Mouse (Mus musculus) kidney, postnatal 14 days (tissue): Measurements from ENCODE around the gene Slc6a6.

Source experiments
- DNase-seq: peaks from one replicate; pipeline ENCODE4 v3.0.0; 2022; ENCODE audit warnings: mixed read lengths

The Slc6a6 gene

DNA sequence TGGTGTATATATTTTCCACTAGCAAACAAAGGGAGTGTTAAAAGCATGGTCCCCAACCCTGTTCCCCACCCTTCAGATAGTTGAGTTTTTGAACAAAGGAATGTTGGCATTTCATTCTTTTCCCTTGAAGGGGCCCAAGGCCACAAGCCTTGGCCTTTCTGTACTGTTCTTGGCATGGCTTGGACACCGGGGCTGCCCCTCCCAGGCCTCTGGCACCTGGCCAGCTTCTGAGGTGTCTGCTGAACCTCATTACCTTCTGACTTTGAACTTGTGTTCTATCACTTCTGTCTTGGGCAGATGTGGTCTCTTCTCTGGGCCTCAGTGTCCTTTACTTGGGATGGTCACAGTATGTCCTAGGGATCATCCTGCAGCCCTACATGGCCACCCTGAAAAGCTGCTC, 43.5 kb downstream of the Slc6a6 start:
- DNase-seq = peak; percentile 79

DNA sequence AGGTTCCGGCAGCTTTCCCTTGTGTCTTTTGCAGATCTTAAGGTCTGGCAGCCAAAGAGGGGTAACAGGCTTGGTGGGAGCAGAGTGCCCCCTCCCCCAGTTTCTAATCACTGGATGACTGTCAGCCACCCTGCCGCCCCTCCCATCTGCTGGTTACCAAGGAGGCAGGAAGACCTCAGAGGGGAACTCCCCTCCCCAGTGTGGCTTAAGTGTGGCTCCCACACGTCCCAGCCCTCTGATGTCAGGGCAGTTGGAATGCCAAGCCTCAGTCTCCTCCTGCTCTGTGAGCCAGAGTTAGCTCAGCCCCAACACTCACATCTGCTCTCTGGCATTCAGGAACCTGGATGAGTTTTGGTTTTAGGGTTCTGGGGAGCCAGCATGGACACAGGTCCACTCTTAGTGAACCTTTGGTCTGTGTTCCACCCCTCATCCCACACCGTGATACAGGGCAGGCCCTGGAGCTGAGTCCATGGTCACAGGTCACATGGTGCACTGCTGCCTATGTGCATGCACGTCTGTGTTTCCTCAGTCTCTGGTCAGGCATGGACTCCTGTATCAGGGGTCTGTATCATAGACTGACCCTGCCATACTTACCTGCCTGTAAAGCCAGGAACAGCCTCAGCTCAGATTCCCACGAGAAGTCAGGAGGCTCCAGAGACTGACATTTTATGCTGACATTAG, 45.2 kb downstream of the Slc6a6 start:
- no peak for DNase-seq

DNA sequence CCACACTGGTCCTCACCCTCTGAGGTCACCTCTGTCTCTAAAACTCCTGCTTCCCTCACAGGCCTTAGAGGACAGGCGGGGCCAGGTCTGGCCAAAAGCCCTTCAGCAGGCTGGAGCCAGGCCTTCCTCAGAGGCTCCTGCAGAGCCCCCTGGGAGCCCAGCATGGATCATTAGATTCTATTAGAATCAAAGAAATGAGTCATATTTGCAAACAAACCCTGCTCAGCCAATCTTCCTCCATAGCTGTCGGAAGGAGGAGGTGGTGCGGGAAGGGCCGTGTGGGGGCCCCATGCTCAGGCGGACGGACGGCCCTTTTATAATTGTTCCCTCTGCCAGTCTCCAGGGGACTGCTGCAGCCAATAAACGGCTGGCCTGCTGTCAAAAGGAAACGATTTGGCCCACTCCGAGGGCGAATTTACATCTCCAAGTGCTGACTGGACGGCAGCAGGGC, 45.8 kb downstream of the Slc6a6 start:
- DNase-seq = peak; percentile 88

GRCm38 (mm10) chr6:91732138-91732537, 48.3 kb downstream of the Slc6a6 start:
- peak; percentile 56 for DNase-seq

DNA sequence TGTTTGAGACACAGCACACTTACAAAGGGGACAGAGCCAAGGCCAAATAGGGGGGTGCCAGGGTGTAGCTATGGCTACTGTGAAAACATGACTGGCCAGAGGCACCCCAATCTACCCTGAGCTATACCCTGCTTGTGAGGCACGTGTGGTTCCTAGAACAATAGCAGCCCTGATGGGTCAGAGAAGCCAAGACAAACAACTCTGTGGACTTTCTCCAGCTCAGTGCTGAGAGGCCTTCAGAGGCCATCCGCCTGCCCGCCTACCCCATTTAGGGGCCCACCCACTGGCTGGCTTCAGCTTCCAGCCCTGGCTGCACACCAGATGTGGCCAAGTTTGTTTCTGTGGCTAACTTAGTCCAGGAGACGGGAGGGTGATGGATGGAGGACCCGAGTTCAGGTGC, 52.6 kb downstream of the Slc6a6 start:
- peak; percentile 81 for DNase-seq

DNA sequence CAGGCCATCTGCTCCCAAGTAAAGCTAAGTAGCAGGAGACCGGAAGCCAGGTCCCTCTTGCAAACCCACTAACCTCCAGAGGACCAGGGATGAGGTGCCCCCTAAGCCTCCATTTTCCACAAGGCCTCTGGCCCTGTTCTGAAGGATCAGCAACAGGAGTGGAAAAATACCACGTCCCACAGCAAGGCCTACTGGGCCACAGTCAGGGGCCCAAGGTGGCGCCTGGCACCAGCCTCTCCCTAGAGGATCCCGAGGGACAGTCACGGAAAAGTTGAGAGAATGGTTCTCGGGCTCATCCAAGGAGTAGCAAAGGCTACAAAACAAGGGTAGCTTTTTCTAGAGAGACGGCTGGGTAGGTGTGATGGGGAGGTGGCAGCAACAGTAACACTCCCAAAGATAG, 53.6 kb downstream of the Slc6a6 start:
- no peak for DNase-seq

DNA sequence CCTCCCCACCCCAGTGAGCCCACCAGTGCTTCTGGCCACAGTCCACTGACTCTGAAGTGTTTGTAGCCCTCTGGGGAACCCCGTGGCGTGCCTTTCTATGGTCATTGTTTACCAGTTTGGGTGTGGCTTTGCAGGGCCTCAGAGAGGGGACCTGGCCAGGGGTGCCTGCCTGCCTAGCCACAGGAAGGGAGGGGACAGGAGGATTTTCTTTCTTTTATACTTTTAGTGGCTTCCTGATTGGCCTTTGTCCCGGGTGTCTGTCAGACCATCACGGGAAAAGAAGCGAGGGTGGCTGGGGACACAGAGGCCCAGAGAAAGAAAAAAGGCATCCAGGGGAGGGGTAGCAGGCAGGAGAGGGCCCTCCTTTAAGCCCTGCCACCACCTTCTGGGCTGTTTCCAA, 54.2 kb downstream of the Slc6a6 start:
- DNase-seq = peak; percentile 54

DNA sequence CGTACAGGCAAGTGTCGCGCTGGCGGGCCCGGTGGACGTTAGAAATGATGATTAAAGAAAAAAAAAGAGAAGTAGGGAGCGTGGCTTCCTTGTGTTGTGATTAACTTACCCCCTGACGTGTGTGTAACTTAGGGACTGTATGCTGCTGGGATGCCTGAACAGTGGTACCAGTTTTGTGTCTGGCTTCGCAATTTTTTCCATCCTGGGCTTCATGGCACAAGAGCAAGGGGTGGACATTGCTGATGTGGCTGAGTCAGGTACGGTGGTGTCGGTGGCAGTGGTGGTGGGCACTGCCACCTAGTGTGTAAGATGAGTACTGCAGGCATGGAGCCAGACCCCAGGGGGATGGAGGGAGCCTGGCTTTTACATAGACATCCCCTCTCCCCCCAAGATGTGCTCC, 57.2 kb downstream of the Slc6a6 start:
- peak; percentile 78 for DNase-seq

GRCm38 (mm10) chr6:91742466-91742865, 58.6 kb downstream of the Slc6a6 start:
- DNase-seq = no peak

DNA sequence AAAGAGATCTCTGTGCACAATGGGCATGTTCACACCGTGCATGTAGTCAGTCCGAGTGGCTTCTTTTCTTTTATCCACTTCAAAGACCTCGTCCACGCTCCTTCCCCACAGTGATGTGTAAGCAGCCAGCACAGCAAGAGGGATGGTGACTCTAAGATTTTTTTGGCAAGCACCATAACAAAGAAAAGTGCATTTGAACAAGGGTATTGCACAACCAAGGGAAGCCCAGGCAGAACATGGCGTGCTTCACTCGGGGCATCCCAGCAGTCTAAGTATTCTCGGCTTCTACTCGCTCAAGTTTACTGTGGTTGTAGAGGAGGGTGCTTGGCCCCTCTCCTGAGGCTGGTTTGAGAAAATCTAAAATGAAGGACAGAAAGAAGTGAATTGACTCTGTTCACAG, 59.1 kb downstream of the Slc6a6 start:
- DNase-seq = no peak

DNA sequence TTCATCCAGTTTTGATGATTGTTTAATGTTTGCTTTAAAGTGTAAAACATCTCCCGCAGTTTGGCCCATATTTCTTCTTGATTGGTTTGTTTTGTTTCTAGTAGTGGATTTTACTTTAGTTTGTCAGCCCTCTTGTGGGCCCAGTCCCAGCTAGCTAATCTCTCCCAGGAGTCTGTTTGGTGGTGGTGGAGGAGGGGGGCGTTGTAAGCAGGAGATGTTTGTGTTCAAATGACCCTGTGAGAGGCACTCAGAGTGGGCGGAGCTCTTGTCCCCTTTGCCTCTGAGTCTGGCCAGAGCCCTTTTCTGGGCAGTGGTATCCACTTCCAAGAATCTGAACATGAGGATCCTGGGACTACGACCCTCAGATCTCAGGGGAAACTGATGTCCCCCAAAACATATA, 60.0 kb downstream of the Slc6a6 start:
- DNase-seq = peak; percentile 57

GRCm38 (mm10) chr6:91745246-91745645, 61.4 kb downstream of the Slc6a6 start:
- no peak for DNase-seq

GRCm38 (mm10) chr6:91745947-91746582, 62.2 kb downstream of the Slc6a6 start:
- DNase-seq = peak; percentile 77

- peak; percentile 43 for DNase-seq
Observed at GRCm38 (mm10) chr6:91746776-91747175, 62.9 kb downstream of the Slc6a6 start.

GRCm38 (mm10) chr6:91750976-91751375, 67.1 kb downstream of the Slc6a6 start:
- peak; percentile 48 for DNase-seq

- DNase-seq = peak; percentile 85
Observed at GRCm38 (mm10) chr6:91752884-91753283, 69.0 kb downstream of the Slc6a6 start.

- peak; percentile 55 for DNase-seq
Observed at GRCm38 (mm10) chr6:91754098-91754497, 70.2 kb downstream of the Slc6a6 start.

DNA sequence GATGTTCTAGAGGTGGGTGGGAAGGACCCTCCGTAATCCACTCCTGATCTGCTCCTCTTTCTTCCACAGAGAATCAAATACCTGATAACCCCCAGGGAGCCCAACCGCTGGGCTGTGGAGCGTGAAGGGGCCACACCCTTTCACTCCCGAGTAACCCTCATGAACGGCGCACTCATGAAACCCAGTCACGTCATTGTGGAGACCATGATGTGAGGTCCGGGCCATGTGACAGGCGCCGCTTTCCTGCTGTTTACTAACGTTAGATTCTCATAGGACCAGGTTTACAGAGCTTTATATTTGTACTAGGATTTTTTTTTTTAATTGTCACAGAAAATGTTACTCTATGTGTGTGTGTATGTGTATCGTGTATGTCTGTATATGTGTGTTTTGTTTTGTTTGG, 71.0 kb downstream of the Slc6a6 start:
- DNase-seq = no peak

- DNase-seq = no peak
Observed at GRCm38 (mm10) chr6:91762051-91762742, 78.3 kb downstream of the Slc6a6 start.

DNA sequence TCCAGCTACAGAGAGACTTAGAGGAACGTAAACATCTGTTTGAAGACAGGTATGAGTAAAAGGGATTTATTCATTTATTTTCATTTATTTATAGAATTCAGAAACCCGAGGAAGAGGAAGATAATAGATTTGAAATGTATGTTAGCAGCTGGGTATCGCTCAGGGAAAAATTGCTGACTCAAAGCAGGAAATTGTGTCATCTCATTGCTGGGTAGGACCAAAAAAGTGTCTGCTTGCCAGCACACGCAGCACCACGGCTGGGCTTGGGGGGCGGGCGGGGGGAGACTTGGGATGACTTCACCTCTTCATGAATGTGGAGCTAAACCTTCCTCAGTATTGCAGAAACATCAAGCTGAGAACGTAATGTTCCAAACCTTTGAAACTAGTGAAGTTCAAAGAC, 83.7 kb downstream of the Slc6a6 start:
- no peak for DNase-seq

DNA sequence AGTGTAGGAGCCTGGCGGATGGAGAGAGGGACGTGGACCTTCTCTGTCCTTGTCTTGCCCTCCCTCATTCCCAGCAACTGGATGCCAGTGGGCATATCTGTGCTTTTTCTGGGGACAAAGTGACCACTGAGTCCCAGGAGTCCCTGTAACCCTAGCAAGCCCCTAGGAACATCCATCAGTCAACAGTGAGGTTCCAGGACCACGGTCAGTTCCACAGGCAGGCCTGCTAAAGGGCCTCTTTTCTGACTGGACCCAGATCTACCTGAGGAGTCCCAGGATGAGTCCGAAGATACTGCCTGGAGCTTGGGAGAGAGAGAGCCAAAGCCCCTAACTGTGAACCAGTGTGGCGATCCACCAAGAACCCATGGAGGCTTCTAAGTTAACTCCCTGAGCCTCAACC, 90.1 kb downstream of the Slc6a6 start:
- DNase-seq = no peak

DNA sequence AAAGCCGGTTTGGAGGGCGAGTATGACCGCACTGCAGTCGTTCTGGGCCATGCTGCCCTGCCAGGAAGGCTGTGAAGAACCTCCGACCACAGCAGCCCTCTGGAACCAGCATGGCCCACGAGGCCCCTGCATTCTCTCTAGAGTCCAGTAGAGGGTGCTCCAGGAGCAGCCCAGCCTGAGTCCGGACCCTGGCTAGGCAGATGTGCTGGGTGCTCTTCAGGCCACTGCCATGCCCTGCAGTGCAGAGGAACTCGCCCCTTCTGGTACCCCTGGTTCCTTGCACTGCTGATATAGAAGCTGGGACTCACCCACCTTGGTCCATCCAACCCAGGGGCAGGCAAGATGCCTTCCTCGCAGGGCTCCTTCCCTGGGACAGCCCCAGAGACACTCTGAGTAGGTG, 92.7 kb downstream of the Slc6a6 start:
- DNase-seq = peak; percentile 77

DNA sequence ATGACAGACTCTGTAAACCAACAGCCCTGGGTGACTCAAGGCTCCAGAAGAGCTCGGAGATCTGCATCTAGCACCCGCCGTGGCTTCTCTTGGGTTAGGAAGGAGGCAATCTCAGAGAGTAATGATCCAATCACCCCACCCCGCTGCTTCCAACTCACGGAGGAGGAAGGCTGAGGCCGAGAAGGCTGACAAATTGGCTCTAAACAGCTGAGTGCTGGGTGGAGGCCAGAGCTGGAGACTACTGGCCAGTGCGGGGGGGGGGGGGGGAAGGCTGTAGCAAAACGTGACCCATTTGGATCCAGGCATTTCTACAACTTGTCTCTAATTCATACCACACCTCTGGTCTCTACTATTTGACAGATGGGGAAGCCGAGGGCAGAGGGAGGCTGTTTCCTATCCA, 95.4 kb downstream of the Slc6a6 start:
- DNase-seq = no peak

DNA sequence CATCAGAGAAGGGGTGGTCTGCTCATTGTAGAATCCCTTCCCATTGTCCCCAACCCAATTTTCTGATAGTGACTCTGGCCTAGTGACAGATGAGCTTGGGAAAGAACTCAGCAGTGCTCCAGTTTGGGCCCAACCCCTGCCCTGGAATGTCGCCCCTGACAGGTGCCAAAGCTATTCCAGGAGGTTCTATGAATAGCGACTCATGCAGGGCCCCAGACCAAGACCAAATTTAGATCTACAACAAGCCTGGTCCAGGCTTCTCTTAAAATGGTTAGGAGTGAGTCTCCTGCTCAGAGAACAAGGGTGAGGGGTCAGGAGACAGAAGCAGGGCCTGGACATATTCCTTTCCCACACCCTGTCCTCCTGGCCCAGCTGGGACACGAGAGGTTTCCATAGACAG, 101.2 kb downstream of the Slc6a6 start:
- no peak for DNase-seq
